Mouse (Mus musculus) NIH3T3 (cell line): ENCODE measurements around the gene Raver2.
"Not testable (repeated sequence)": the region's sequence is repeated elsewhere in the genome, so short reads cannot be mapped to it uniquely, and the experiment has no call there.

Experiments
- DNase-seq: peaks from one replicate; pipeline ENCODE4 v3.0.0-alpha.2; 2012; ENCODE audit warnings: low read depth

Gene Raver2

GRCm38 (mm10) chr4:101068786-101069153 is at the start of gene Raver2:
Gene Raver2, plus strand, starts transcription at chr4:101068983.
- no peak for DNase-seq

- DNase-seq, result no peak
Measured at GRCm38 (mm10) chr4:101020596-101020995, 48.2 kb upstream of the Raver2 start, which contains the start of gene Gm10577. Gene Gm10577, minus strand, starts transcription at chr4:101020696.

- DNase-seq, result peak; percentile 20
Measured at GRCm38 (mm10) chr4:101026566-101026965, 42.2 kb upstream of the Raver2 start.

- peak; percentile 15 for DNase-seq
Measured at GRCm38 (mm10) chr4:101026995-101027394, 41.8 kb upstream of the Raver2 start.

GRCm38 (mm10) chr4:101027852-101028411 is 40.9 kb upstream of the Raver2 start:
- DNase-seq, result no peak

- no peak for DNase-seq
Measured at GRCm38 (mm10) chr4:101033047-101033446, 35.7 kb upstream of the Raver2 start.

GRCm38 (mm10) chr4:101035131-101035530 is 33.7 kb upstream of the Raver2 start:
- DNase-seq, result peak; percentile 24

- no peak for DNase-seq
Measured at GRCm38 (mm10) chr4:101037156-101037555, 31.6 kb upstream of the Raver2 start.

GRCm38 (mm10) chr4:101043691-101044090 is 25.1 kb upstream of the Raver2 start:
- DNase-seq, result no peak

GRCm38 (mm10) chr4:101044149-101044548 is 24.6 kb upstream of the Raver2 start:
- DNase-seq, result no peak

- DNase-seq, result peak; percentile 16
Measured at GRCm38 (mm10) chr4:101046576-101046975, 22.2 kb upstream of the Raver2 start.

GRCm38 (mm10) chr4:101062146-101062545 is 6.6 kb upstream of the Raver2 start:
- no peak for DNase-seq

GRCm38 (mm10) chr4:101066401-101066800 is 2.4 kb upstream of the Raver2 start:
- no peak for DNase-seq

GRCm38 (mm10) chr4:101069154-101069971 is 580 bp downstream of the Raver2 start:
- no peak for DNase-seq

GRCm38 (mm10) chr4:101071570-101071969 is 2.8 kb downstream of the Raver2 start:
- no peak for DNase-seq

GRCm38 (mm10) chr4:101076425-101076824 is 7.6 kb downstream of the Raver2 start:
- no peak for DNase-seq

- DNase-seq, result no peak
Measured at GRCm38 (mm10) chr4:101080016-101080415, 11.2 kb downstream of the Raver2 start.

GRCm38 (mm10) chr4:101082176-101082888 is 13.5 kb downstream of the Raver2 start:
- DNase-seq, result no peak

- DNase-seq, result no peak
Measured at GRCm38 (mm10) chr4:101084863-101085262, 16.1 kb downstream of the Raver2 start.

- DNase-seq, result no peak
Measured at GRCm38 (mm10) chr4:101086040-101086439, 17.3 kb downstream of the Raver2 start.

GRCm38 (mm10) chr4:101087721-101088120 is 18.9 kb downstream of the Raver2 start:
- DNase-seq, result no peak

- not testable (repeated sequence) for DNase-seq
Measured at GRCm38 (mm10) chr4:101090630-101091029, 21.8 kb downstream of the Raver2 start.

- no peak for DNase-seq
Measured at GRCm38 (mm10) chr4:101093292-101093691, 24.5 kb downstream of the Raver2 start.
